Mouse (Mus musculus) bone marrow, adult 2 months (tissue): ENCODE measurements at regions not wholly inside any gene's neighbourhood (a gene's known extent, or its start where the extent isn't known, plus 50 kb on each side); places are given as distances from the start of the nearest gene placed in this dataset.

Experiments used
- CTCF ChIP-seq: fragments of 200-500 bp; IDR thresholded peaks from 2 replicates; pipeline ENCODE4 v1.5.1; 2011; ENCODE audit warnings: low read length, control low read depth; ENCODE audit not compliant: control insufficient read depth, insufficient read depth
- POLR2A ChIP-seq: fragments of 200-500 bp; IDR thresholded peaks from 2 replicates; pipeline ENCODE4 v1.6.1; 2011; ENCODE audit warnings: low read depth, mild to moderate bottlenecking, control low read depth, low read length, borderline replicate concordance; ENCODE audit not compliant: control insufficient read depth

DNA sequence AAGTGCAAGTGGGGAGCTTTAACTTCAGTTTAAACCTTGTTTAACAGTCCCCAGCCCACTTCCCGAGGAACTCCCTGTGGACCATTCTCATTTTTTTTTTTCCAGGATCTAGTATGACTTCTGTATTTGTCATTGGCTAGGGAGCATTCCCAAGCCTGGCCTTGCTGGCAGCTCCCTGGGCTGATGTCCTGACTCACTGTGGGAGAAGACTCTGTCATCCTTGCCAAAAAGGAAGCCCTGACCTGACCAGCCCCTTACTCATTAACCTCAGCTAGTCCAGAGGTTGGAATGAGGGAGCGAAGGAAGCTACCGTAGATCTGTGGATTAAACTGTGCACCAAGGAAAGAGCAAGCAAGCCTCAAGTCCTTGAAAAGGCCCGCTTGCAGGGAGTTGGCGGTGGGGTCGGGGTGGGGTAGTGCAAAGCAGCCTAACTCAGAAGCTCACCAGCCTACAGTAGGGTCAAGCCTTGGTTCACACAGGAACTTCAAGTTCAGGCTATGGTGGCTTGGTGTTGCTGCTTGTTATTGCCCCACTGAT, 130.3 kb downstream of the Kcnrg start:
- TF ChIP-seq CTCF (no peak), POLR2A (no peak)
